Mouse (Mus musculus) hindbrain, embryonic 16.5 days (tissue): ENCODE results near the gene Parp3. TPM values are rescaled to one million over a fixed set of nuclear protein-coding genes. Genes with fewer than 3 reads are reported as not detected.
A peak's percentile ranks its signal among the peaks of the same experiment; 100 is the strongest.

Experiments
- ATAC-seq: fragments of 200-750 bp; cut with Nextera tagmentation; 2 replicates; pipeline ENCODE4 v1.8.0; 2017; ENCODE audit warnings: moderate TSS enrichment, moderate library complexity
- H3K27ac ChIP-seq: fragments of 300-500 bp; sonication (generic); 2 replicates; pipeline ENCODE4 v1.5.1; 2014; ENCODE audit warnings: low read depth, mild to moderate bottlenecking, control low read depth, low read length, moderate library complexity
- H3K27me3 ChIP-seq: fragments of 300-500 bp; sonication (generic); replicated peaks from 2 replicates; pipeline ENCODE4 v1.6.1; 2014; ENCODE audit warnings: low read length; ENCODE audit not compliant: control insufficient read depth, insufficient read depth
- H3K36me3 ChIP-seq: fragments of 300-500 bp; sonication (generic); 2 replicates; pipeline ENCODE4 v1.6.1; 2014; ENCODE audit warnings: mild to moderate bottlenecking, low read length, moderate library complexity, mixed read lengths; ENCODE audit not compliant: control insufficient read depth, insufficient read depth
- H3K4me1 ChIP-seq: fragments of 300-500 bp; sonication (generic); 2 replicates; pipeline ENCODE4 v1.6.1; 2014; ENCODE audit warnings: low read depth, low read length; ENCODE audit not compliant: control insufficient read depth, insufficient read depth
- H3K4me2 ChIP-seq: fragments of 300-500 bp; sonication (generic); 2 replicates; pipeline ENCODE4 v1.6.1; 2014; ENCODE audit warnings: mild to moderate bottlenecking, low read length, control low read depth, moderate library complexity
- H3K4me3 ChIP-seq: fragments of 300-500 bp; sonication (generic); 2 replicates; pipeline ENCODE4 v1.5.1; 2014; ENCODE audit warnings: mild to moderate bottlenecking, low read length, control low read depth, moderate library complexity
- H3K9ac ChIP-seq: fragments of 300-500 bp; sonication (generic); 2 replicates; pipeline ENCODE4 v1.6.1; 2014; ENCODE audit warnings: low read depth, mild to moderate bottlenecking, control low read depth, low read length, moderate library complexity
- H3K9me3 ChIP-seq: fragments of 300-500 bp; sonication (generic); 2 replicates; pipeline ENCODE4 v1.6.1; 2014; ENCODE audit warnings: mild to moderate bottlenecking, low read length, moderate library complexity; ENCODE audit not compliant: control insufficient read depth
- WGBS: fragments of 180-500 bp; shearing (Covaris S2); extraction: QIAGEN DNeasy Blood & Tissue Kit; methylation state at CpG from one replicate; pipeline ENCODE4 v1.1.7; 2014; 5-methylcytosine and 5-hydroxymethylcytosine counted together
- polyA plus RNA-seq: library from polyadenylated mRNA; unstranded; fragments of >200 nt; fragmentation: Nextera tagmentation; extraction: Ambion mirVana; gene quantifications from 2 replicates; pipeline ENCODE4 v1.2.1, GENCODE M21; 2015

The Parp3 gene
- polyA plus RNA-seq, 1 experiment from 2014 or later = 1.3 TPM

DNA sequence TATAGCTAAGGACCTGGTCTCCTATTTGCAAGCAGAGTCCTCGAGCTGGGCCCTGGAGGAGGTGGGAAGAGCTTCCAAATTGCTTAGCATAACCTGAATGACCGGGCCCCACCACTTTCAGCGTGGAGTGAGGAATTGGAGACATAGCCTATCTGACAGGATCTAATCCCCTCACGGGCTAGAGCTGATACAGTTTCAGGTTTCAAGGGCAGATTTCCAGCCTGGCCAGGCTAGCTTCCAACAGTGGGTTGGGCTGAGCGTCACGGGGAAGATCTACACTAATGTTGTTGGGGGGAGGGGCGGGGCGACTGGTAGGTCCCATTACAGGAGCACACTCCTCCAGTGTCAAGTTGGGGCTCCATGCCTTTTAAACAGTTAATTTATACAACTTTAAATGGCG lies 26.1 kb downstream of the Parp3 start:
- ATAC-seq = no peak
- H3K27ac ChIP-seq = no peak overlapping the region
- H3K9me3 ChIP-seq = no peaks in the 10 kb centered on the region
- H3K4me2 ChIP-seq = no peak overlapping the region
- H3K36me3 ChIP-seq = no peaks in the 10 kb centered on the region
- H3K4me3 ChIP-seq = no peak overlapping the region
- 27% methylated on average over 9 of the region's 9 CpGs for WGBS
- H3K27me3 ChIP-seq = no peaks in the 10 kb centered on the region
- H3K9ac ChIP-seq = no peak overlapping the region
- peaks cover 47% of the 10 kb centered on the region for H3K4me1 ChIP-seq

- 91% methylated on average over 8 of the region's 8 CpGs for WGBS
- Histone ChIP-seq H3K9me3 (no peaks in the 10 kb centered on the region), H3K27ac (no peak overlapping the region), H3K36me3 (no peaks in the 10 kb centered on the region), H3K4me3 (no peak overlapping the region), H3K4me1 (peaks cover 40% of the 10 kb centered on the region), H3K27me3 (no peaks in the 10 kb centered on the region), H3K4me2 (no peak overlapping the region), H3K9ac (no peak overlapping the region)
- no peak for ATAC-seq
Observed at GRCm38 (mm10) chr9:106449947-106450346, 26.8 kb downstream of the Parp3 start.

DNA sequence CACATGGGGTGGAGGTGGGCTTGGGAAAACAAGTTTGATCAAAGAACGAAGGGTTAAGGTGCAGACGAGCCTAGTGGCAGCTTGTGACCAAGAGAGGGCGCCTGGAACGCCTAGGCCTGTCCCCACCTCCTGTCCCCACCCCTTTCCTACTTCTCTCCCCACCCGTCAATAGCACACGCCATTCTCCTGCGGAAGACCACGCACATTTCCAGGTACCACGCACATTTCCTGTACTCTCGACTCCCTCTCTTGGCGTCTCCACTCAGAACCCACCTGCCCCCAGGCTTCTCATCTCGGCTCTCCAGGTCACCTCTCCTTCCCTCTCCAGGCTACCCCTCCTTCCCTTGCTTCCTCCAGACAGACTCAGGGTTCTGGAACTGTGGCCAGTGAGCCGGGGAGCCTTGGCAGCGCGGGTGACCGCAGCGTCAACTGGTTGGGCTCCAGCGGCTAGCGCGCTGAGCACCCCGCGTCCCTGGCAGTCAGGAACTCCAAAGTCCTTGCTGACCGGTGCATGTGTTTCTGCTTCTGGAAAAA lies 28.2 kb downstream of the Parp3 start:
- no peaks in the 10 kb centered on the region for H3K27me3 ChIP-seq
- H3K4me1 ChIP-seq = peaks cover 38% of the 10 kb centered on the region
- peak; percentile 68 for ATAC-seq

DNA sequence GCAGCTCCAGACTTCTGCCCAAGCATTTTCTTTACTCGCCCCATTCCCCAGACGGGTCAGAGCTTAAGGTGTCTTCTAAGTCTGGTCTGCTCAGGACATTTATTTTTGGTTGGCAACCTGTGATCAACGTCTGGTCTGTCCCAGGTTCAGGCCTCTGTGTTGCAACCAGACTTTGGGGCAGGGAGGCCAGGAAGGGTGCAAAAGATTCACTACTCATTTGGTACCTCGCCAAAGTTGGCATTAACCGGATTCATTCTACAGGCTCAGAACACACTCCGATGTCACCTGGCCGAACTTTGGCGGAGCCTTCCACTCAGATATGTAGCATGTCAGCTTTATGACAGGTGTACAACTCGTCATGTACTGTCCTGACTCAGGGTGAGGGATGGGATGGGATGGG lies 28.8 kb downstream of the Parp3 start:
- Histone ChIP-seq H3K4me3 (peak overlapping the region; percentile 68), H3K36me3 (no peaks in the 10 kb centered on the region), H3K9me3 (no peaks in the 10 kb centered on the region), H3K27ac (peak overlapping the region; percentile 63), H3K27me3 (no peaks in the 10 kb centered on the region), H3K4me2 (peak overlapping the region; percentile 80), H3K9ac (peak overlapping the region; percentile 83), H3K4me1 (peaks cover 36% of the 10 kb centered on the region)
- 35% methylated on average over 9 of the region's 9 CpGs for WGBS
- no peak; the same call in 1 of the 2 replicates for ATAC-seq

More for the DNA sequence above, 28.2 kb downstream of the Parp3 start:
- H3K4me3 ChIP-seq = peak overlapping the region; percentile 47
- H3K4me2 ChIP-seq = peak overlapping the region; percentile 80
- 1% methylated on average over 23 of the region's 23 CpGs for WGBS
- H3K27ac ChIP-seq = peak overlapping the region; percentile 74
- H3K36me3 ChIP-seq = no peaks in the 10 kb centered on the region
- no peaks in the 10 kb centered on the region for H3K9me3 ChIP-seq
- H3K9ac ChIP-seq = peak overlapping the region; percentile 69

- peak within 1 kb of the TSS; percentile 83 for H3K9ac ChIP-seq
- no peaks in the 10 kb centered on the region for H3K36me3 ChIP-seq
- no peaks in the 10 kb centered on the region for H3K9me3 ChIP-seq
- H3K27ac ChIP-seq = peak within 1 kb of the TSS; percentile 80
- no peaks in the 10 kb centered on the region for H3K27me3 ChIP-seq
- peak within 1 kb of the TSS; percentile 80 for H3K4me2 ChIP-seq
- peaks cover 31% of the 10 kb centered on the region for H3K4me1 ChIP-seq
- ATAC-seq = peak; percentile 89
- under 1% methylated on average over 24 of the region's 24 CpGs for WGBS
- peak within 1 kb of the TSS; percentile 68 for H3K4me3 ChIP-seq
Observed at GRCm38 (mm10) chr9:106447348-106447747, 29.4 kb downstream of the Parp3 start, which contains the start of the genes Abhd14b and Abhd14a. TSS of gene Abhd14b (plus strand) at chr9:106447459. TSS of gene Abhd14a (minus strand) at chr9:106447678.

GRCm38 (mm10) chr9:106444836-106445235 lies 31.9 kb downstream of the Parp3 start:
- H3K9ac ChIP-seq = no peak overlapping the region
- no peak overlapping the region for H3K4me3 ChIP-seq
- WGBS = 71% methylated on average over 4 of the region's 4 CpGs
- H3K27ac ChIP-seq = no peak overlapping the region
- no peak for ATAC-seq
- H3K4me1 ChIP-seq = peaks cover 25% of the 10 kb centered on the region
- no peaks in the 10 kb centered on the region for H3K36me3 ChIP-seq
- H3K9me3 ChIP-seq = no peaks in the 10 kb centered on the region
- H3K4me2 ChIP-seq = no peak overlapping the region
- no peaks in the 10 kb centered on the region for H3K27me3 ChIP-seq

DNA sequence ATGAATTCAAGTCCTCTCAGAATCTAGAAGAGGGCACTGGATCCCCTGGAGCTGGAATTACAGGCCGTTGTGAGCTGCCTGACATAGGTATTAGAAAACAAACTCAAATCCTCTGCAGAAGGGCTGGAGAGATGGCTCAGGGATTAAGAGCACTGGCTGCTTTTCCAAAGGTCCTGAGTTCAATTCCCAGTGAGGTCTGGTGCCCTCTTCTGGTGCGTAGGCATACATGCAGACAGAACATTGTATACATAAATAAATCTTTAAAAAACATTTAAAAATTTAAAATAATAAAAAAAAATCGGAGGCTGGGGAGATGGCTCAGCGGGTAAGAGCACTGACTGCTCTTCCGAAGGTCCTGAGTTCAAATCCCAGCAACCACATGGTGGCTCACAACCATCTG lies 34.1 kb downstream of the Parp3 start:
- Histone ChIP-seq H3K36me3 (no peaks in the 10 kb centered on the region), H3K27ac (no peak overlapping the region), H3K4me1 (peaks cover 19% of the 10 kb centered on the region), H3K9me3 (no peaks in the 10 kb centered on the region), H3K4me3 (no peak overlapping the region), H3K9ac (no peak overlapping the region), H3K4me2 (no peak overlapping the region), H3K27me3 (no peaks in the 10 kb centered on the region)
- 75% methylated on average over 5 of the region's 5 CpGs for WGBS
- no peak for ATAC-seq

DNA sequence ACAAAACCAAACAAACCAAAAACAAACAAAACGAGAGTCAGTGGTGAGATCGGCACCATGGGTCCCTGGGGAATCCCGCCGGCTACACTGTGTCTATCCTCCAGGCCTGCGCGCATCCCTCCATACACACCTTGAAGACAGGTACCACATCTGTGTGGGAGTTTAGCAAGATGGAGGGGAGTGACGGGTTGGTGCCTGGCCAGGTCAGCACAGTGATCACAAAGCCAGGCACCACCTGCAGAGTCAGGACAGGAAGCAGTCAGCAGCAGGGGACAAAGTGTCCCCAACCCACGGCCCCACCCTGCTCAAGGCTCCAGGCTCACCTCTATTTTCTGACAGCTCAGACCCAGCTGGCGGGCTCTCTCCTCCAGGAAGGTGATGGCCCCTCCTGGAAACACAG lies 40.2 kb downstream of the Parp3 start:
- peaks cover 10% of the 10 kb centered on the region for H3K4me1 ChIP-seq
- H3K36me3 ChIP-seq = peaks cover 14% of the 10 kb centered on the region
- no peaks in the 10 kb centered on the region for H3K9me3 ChIP-seq
- no peak overlapping the region for H3K27ac ChIP-seq
- H3K9ac ChIP-seq = no peak overlapping the region
- no peak overlapping the region for H3K4me3 ChIP-seq
- ATAC-seq = no peak
- no peaks in the 10 kb centered on the region for H3K27me3 ChIP-seq
- no peak overlapping the region for H3K4me2 ChIP-seq
- WGBS = 78% methylated on average over 9 of the region's 9 CpGs

DNA sequence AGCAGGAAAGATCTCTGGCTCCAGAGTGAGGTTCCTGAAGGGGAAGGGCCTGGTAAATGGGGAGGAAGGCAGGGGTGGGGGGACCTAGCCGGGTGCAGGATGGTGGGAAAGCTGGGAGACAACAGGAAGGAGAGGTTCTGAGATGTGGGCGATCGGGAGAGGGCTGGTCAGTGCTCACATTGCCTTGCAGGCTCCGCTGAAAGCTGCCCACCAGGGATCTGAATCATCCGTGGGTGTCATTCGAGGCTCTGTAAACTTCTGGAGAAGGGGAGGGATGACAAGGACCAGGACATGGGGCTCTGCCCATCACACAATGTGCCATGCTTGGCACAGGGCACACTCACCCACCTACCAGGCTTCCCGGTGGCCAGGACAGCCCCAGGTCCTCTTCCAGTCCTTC lies 43.4 kb downstream of the Parp3 start:
- ATAC-seq = no peak
- no peak overlapping the region for H3K4me3 ChIP-seq
- peaks cover 16% of the 10 kb centered on the region for H3K36me3 ChIP-seq
- H3K27me3 ChIP-seq = no peaks in the 10 kb centered on the region
- peaks cover 12% of the 10 kb centered on the region for H3K4me1 ChIP-seq
- 78% methylated on average over 7 of the region's 7 CpGs for WGBS
- H3K4me2 ChIP-seq = no peak overlapping the region
- no peak overlapping the region for H3K9ac ChIP-seq
- H3K27ac ChIP-seq = no peak overlapping the region
- no peaks in the 10 kb centered on the region for H3K9me3 ChIP-seq

DNA sequence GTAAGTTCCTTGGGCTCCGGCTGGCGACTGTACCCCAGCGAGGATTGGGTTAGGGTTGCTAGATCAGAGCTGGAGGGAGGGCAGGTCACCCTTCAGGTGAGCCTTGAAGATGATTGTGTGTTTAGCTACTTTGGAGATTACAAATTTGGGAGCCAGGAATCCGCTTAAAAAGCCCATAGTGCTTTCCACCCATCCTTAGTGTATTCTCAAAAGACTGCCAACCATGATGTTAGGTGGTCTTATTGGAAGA lies 46.8 kb downstream of the Parp3 start:
- H3K9me3 ChIP-seq = no peaks in the 10 kb centered on the region
- ATAC-seq = no peak
- 2% methylated on average over 4 of the region's 4 CpGs for WGBS
- H3K4me1 ChIP-seq = peaks cover 5% of the 10 kb centered on the region
- H3K4me2 ChIP-seq = peak overlapping the region; percentile 85
- H3K36me3 ChIP-seq = peaks cover 16% of the 10 kb centered on the region
- H3K9ac ChIP-seq = peak overlapping the region; percentile 93
- no peaks in the 10 kb centered on the region for H3K27me3 ChIP-seq
- peak overlapping the region; percentile 77 for H3K4me3 ChIP-seq
- peak overlapping the region; percentile 95 for H3K27ac ChIP-seq
